Mouse (Mus musculus): ENCODE results near the gene Stub1. TPM values are rescaled to one million over a fixed set of nuclear protein-coding genes. Genes with fewer than 3 reads are reported as not detected.
A peak's percentile ranks its signal among the peaks of the same experiment; 100 is the strongest.

Gene Stub1
- total RNA-seq (2014; rRNA removed) (50.4 and 55.3 TPM in 2 replicates), polyA plus RNA-seq (2012; rRNA removed) (81.3 and 94.4 TPM in 2 replicates)

DNA sequence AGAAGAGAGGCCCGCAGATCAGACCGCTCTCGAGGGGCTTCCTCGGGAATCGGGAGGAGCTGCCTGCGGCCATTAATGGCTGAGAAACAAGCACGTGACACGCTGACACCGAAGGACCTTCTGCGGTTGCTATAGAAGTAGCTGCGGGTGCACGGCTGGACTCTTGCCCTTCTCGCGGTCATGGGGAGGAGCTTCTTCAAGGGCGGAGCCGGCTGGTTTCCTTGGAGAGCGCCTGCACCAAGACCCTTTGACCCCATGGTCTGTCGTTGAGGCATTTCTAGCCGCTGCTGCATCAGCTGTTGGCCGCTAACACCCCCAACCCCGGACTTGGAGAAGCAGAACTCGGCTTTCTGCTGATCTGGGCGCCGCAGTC is at the start of gene Stub1:
Gene Stub1, minus strand, starts transcription at position 114 of the 373 bp plus-strand sequence.
- Histone ChIP-seq H3K36me3 (ENCODE audit: control insufficient read depth, insufficient read depth, low read length) (0 out of 2 replicates have a peak, but pooled peaks cover 4% of the 10 kb centered on the region), H3K4me1 (ENCODE audit: control insufficient read depth, insufficient read depth, low read length) (peaks cover 56% of the 10 kb centered on the region), H3K9ac (ENCODE audit: low read depth, low read length) (peak within 1 kb of the TSS; percentile 94), H3K4me3 (ENCODE audit: insufficient read depth, low read depth, low read length) (peak within 1 kb of the TSS; percentile 80), H3K27ac (replicated peaks; ENCODE audit: insufficient read depth, low read depth, low read length) (peak within 1 kb of the TSS; percentile 97), H3K27me3 (ENCODE audit: control insufficient read depth, insufficient read depth, low read length) (no peaks in the 10 kb centered on the region), H3K79me2 (ENCODE audit: control insufficient read depth, insufficient read depth, low read length) (peaks cover 26% of the 10 kb centered on the region)
- DNase-seq (ENCODE audit: extremely low read depth, low read depth, low spot score) = peak; percentile 94
- under 1% methylated on average over 24 of the region's 24 CpGs for WGBS
- TF ChIP-seq POLR2A (IDR thresholded peaks at IDR 0.05; ENCODE audit: extremely low read depth, insufficient read depth, low read length) = no peak
- no peak for TF ChIP-seq CTCF (IDR thresholded peaks at IDR 0.05; ENCODE audit: low read depth, low read length)

DNA sequence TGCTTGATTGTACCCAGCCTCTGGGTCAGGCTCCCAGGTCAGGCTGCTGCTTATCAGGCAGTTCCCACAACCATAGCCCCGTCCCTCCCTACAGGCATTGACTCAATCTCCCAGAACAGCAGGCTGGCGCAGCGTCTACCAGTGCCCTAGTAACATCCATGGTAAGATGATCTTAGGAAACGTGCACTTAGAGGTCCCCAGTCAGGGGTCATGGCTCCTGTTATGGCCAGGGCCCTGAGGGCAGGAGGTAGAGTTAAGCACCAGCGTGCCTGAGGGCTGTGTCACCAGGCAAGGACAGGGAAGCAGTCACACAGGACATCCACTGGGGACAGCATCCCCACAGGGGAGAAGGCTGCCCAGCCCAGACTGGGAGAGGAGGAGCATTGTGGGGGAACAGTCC is 49.1 kb upstream of the Stub1 start:
- H3K4me3 ChIP-seq (ENCODE audit: insufficient read depth, low read depth, low read length) = no peak overlapping the region
- DNase-seq (ENCODE audit: extremely low read depth, low read depth, low spot score) = no peak
- H3K27ac ChIP-seq (replicated peaks; ENCODE audit: insufficient read depth, low read depth, low read length) = no peak overlapping the region
- no peaks in the 10 kb centered on the region for H3K27me3 ChIP-seq (ENCODE audit: control insufficient read depth, insufficient read depth, low read length)
- WGBS = 61% methylated on average over 5 of the region's 5 CpGs
- peaks cover 26% of the 10 kb centered on the region for H3K4me1 ChIP-seq (ENCODE audit: control insufficient read depth, insufficient read depth, low read length)
- H3K79me2 ChIP-seq (ENCODE audit: control insufficient read depth, insufficient read depth, low read length) = peaks cover 2% of the 10 kb centered on the region; the same call in 1 of the 2 replicates
- no peak overlapping the region for H3K9ac ChIP-seq (ENCODE audit: low read depth, low read length)
- TF ChIP-seq POLR2A (IDR thresholded peaks at IDR 0.05; ENCODE audit: extremely low read depth, insufficient read depth, low read length) (no peak), CTCF (IDR thresholded peaks at IDR 0.05; ENCODE audit: low read depth, low read length) (0 out of 2 replicates have a peak, but pooled peaks have one; percentile 22)
- peaks cover 4% of the 10 kb centered on the region; the same call in 1 of the 2 replicates for H3K36me3 ChIP-seq (ENCODE audit: control insufficient read depth, insufficient read depth, low read length)

- peaks cover 4% of the 10 kb centered on the region; the same call in 1 of the 2 replicates for H3K36me3 ChIP-seq (ENCODE audit: control insufficient read depth, insufficient read depth, low read length)
- 28% methylated on average over 4 of the region's 4 CpGs for WGBS
Observed at GRCm38 (mm10) chr17:25881691-25882090, 48.5 kb upstream of the Stub1 start.

DNA sequence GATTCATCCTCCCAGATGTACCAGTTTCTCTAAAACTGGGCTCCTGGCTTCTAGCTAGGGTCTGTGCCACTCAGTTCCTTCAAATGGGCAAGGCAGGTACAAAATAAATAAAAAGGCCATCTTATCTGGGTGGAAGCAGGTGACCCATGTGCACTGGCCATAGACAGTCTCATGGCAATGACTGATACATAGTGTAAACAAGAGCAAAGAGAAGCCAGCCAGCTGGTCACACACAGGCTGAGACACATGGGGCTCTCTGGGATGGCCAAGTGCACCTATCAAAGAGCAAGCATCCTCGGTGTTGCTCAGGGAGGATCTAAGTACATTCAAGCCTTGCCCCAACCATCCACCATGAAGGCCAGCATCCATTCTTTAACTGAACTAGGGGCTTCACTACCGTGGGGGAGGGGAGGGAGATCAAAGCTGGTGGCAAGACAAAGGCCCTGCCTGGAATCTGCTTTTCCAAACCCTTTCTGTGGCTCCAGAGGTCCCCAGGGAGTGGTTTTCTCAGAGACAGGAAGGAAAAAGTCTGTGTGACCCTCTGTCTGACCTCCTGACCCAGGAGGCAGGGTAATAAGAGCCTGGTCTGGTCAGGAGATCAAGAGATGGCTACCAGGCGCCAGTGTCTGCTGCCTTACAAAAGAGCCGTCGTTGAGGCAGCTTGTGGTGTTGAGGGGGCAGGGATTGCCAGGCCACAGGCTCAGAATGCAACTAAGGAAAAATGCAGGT is 47.9 kb upstream of the Stub1 start:
- Histone ChIP-seq H3K9ac (ENCODE audit: low read depth, low read length) (no peak overlapping the region), H3K36me3 (ENCODE audit: control insufficient read depth, insufficient read depth, low read length) (peaks cover 4% of the 10 kb centered on the region; the same call in 1 of the 2 replicates), H3K27me3 (ENCODE audit: control insufficient read depth, insufficient read depth, low read length) (no peaks in the 10 kb centered on the region), H3K27ac (replicated peaks; ENCODE audit: insufficient read depth, low read depth, low read length) (peak overlapping the region; percentile 15), H3K4me3 (ENCODE audit: insufficient read depth, low read depth, low read length) (no peak overlapping the region), H3K79me2 (ENCODE audit: control insufficient read depth, insufficient read depth, low read length) (peaks cover 6% of the 10 kb centered on the region; the same call in 1 of the 2 replicates), H3K4me1 (ENCODE audit: control insufficient read depth, insufficient read depth, low read length) (peaks cover 22% of the 10 kb centered on the region)
- TF ChIP-seq POLR2A (IDR thresholded peaks at IDR 0.05; ENCODE audit: extremely low read depth, insufficient read depth, low read length) (no peak), CTCF (IDR thresholded peaks at IDR 0.05; ENCODE audit: low read depth, low read length) (no peak)
- 11% methylated on average over 5 of the region's 5 CpGs for WGBS
- peak; percentile 79 for DNase-seq (ENCODE audit: extremely low read depth, low read depth, low spot score)

More at GRCm38 (mm10) chr17:25881691-25882090, 48.5 kb upstream of the Stub1 start:
- H3K27me3 ChIP-seq (ENCODE audit: control insufficient read depth, insufficient read depth, low read length) = no peaks in the 10 kb centered on the region
- H3K79me2 ChIP-seq (ENCODE audit: control insufficient read depth, insufficient read depth, low read length) = peaks cover 6% of the 10 kb centered on the region; the same call in 1 of the 2 replicates
- no peak overlapping the region for H3K9ac ChIP-seq (ENCODE audit: low read depth, low read length)
- H3K4me1 ChIP-seq (ENCODE audit: control insufficient read depth, insufficient read depth, low read length) = peaks cover 26% of the 10 kb centered on the region
- no peak overlapping the region for H3K4me3 ChIP-seq (ENCODE audit: insufficient read depth, low read depth, low read length)
- TF ChIP-seq CTCF (IDR thresholded peaks at IDR 0.05; ENCODE audit: low read depth, low read length) (no peak), POLR2A (IDR thresholded peaks at IDR 0.05; ENCODE audit: extremely low read depth, insufficient read depth, low read length) (no peak)
- DNase-seq (ENCODE audit: extremely low read depth, low read depth, low spot score) = peak; percentile 49
- peak overlapping the region; percentile 15; the same call in 1 of the 2 replicates for H3K27ac ChIP-seq (replicated peaks; ENCODE audit: insufficient read depth, low read depth, low read length)

DNA sequence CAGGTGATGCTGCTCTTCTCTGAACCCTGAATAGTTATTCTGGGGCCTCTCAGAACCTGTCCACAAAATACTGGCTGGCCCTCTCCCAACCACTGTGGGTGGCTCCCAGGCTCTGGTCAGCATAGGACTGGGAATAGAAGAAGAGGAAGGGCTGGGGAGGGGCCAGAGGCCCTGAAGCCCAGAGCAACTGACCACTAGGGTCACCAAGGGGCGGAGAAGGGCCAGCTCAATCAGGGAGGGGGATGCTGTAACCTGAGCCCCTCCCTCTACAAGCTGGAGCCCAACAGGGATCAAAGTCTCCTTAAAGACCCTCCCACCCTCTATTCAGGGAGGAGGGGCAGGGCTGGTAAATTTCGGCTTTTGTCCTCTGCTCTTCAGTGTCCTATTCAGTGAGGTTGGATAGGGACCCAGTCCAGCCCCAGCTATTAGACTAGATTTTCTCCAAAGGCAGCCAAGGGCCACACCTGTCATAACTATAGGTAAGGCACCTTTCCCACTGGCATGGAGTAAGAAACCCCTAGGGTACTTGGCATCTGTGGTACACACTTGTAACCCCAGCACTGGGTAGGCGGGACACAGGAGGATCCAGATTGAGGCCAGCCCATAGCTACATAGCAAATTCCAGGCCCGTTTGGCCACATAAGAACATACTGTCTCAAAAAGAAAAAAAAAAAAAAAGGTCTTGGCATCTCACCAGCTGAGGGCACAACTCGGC is 47.1 kb upstream of the Stub1 start, which contains the start of gene Wfikkn1:
Gene Wfikkn1, minus strand, starts transcription at position 663 of the 715 bp plus-strand sequence.
- Histone ChIP-seq H3K4me1 (ENCODE audit: control insufficient read depth, insufficient read depth, low read length) (peaks cover 19% of the 10 kb centered on the region), H3K27ac (replicated peaks; ENCODE audit: insufficient read depth, low read depth, low read length) (peak within 1 kb of the TSS; percentile 15), H3K36me3 (ENCODE audit: control insufficient read depth, insufficient read depth, low read length) (peaks cover 4% of the 10 kb centered on the region; the same call in 1 of the 2 replicates), H3K79me2 (ENCODE audit: control insufficient read depth, insufficient read depth, low read length) (peaks cover 9% of the 10 kb centered on the region; the same call in 1 of the 2 replicates), H3K4me3 (ENCODE audit: insufficient read depth, low read depth, low read length) (no peak within 1 kb of the TSS), H3K27me3 (ENCODE audit: control insufficient read depth, insufficient read depth, low read length) (no peaks in the 10 kb centered on the region), H3K9ac (ENCODE audit: low read depth, low read length) (no peak within 1 kb of the TSS)
- WGBS = 27% methylated on average over 5 of the region's 5 CpGs
- TF ChIP-seq POLR2A (IDR thresholded peaks at IDR 0.05; ENCODE audit: extremely low read depth, insufficient read depth, low read length) (no peak), CTCF (IDR thresholded peaks at IDR 0.05; ENCODE audit: low read depth, low read length) (no peak)
- DNase-seq (ENCODE audit: extremely low read depth, low read depth, low spot score) = no peak
